Mouse (Mus musculus): ENCODE measurements around the gene Cacna1c.
A peak's percentile ranks its signal among the peaks of the same experiment; 100 is the strongest.

Cacna1c gene

GRCm38 (mm10) chr6:119096481-119096880 lies 99.7 kb downstream of the Cacna1c start:
- DNase-seq (ENCODE audit: low spot score in 2 of 2), result no peak

GRCm38 (mm10) chr6:119095081-119095480 lies 101.1 kb downstream of the Cacna1c start:
- DNase-seq (ENCODE audit: low spot score in 2 of 2), result no peak

- peak in 1 of 2 experiments; percentile 42 for DNase-seq (ENCODE audit: low spot score in 2 of 2)
These were observed 107.0 kb downstream of the Cacna1c start for GRCm38 (mm10) chr6:119089173-119089572.

- no peak for DNase-seq (ENCODE audit: low spot score in 2 of 2)
These were observed 107.8 kb downstream of the Cacna1c start for GRCm38 (mm10) chr6:119088381-119088780.

GRCm38 (mm10) chr6:119087919-119088318 lies 108.3 kb downstream of the Cacna1c start:
- DNase-seq (ENCODE audit: low spot score in 2 of 2), result no peak

GRCm38 (mm10) chr6:119085789-119086188 lies 110.4 kb downstream of the Cacna1c start:
- DNase-seq (ENCODE audit: low spot score in 2 of 2), result no peak

- no peak for DNase-seq (ENCODE audit: low spot score in 2 of 2)
These were observed 111.7 kb downstream of the Cacna1c start for GRCm38 (mm10) chr6:119084532-119084931.

GRCm38 (mm10) chr6:119083559-119083958 lies 112.7 kb downstream of the Cacna1c start:
- DNase-seq (ENCODE audit: low spot score in 2 of 2), result no peak

- no peak for DNase-seq (ENCODE audit: low spot score in 2 of 2)
These were observed 113.6 kb downstream of the Cacna1c start for GRCm38 (mm10) chr6:119082662-119083061.

- DNase-seq (ENCODE audit: low spot score in 2 of 2), result no peak
These were observed 114.6 kb downstream of the Cacna1c start for GRCm38 (mm10) chr6:119081650-119082049.

GRCm38 (mm10) chr6:119079626-119080025 lies 116.6 kb downstream of the Cacna1c start:
- DNase-seq (ENCODE audit: low spot score in 2 of 2), result no peak

GRCm38 (mm10) chr6:119078912-119079311 lies 117.3 kb downstream of the Cacna1c start:
- no peak for DNase-seq (ENCODE audit: low spot score in 2 of 2)

GRCm38 (mm10) chr6:119077231-119077630 lies 119.0 kb downstream of the Cacna1c start:
- DNase-seq (ENCODE audit: low spot score in 2 of 2), result no peak

GRCm38 (mm10) chr6:119073419-119074071 lies 122.7 kb downstream of the Cacna1c start:
- no peak for DNase-seq (ENCODE audit: low spot score in 2 of 2)

GRCm38 (mm10) chr6:119072772-119073171 lies 123.4 kb downstream of the Cacna1c start:
- no peak for DNase-seq (ENCODE audit: low spot score in 2 of 2)

GRCm38 (mm10) chr6:119070771-119071170 lies 125.4 kb downstream of the Cacna1c start:
- DNase-seq (ENCODE audit: low spot score in 2 of 2), result no peak

GRCm38 (mm10) chr6:119070351-119070750 lies 125.9 kb downstream of the Cacna1c start:
- DNase-seq (ENCODE audit: low spot score in 2 of 2), result no peak

- DNase-seq (ENCODE audit: low spot score in 2 of 2), result no peak
These were observed 127.1 kb downstream of the Cacna1c start for GRCm38 (mm10) chr6:119069145-119069544.

- DNase-seq (ENCODE audit: low spot score in 2 of 2), result no peak
These were observed 127.6 kb downstream of the Cacna1c start for GRCm38 (mm10) chr6:119068650-119069049.

- no peak for DNase-seq (ENCODE audit: low spot score in 2 of 2)
These were observed 131.3 kb downstream of the Cacna1c start for GRCm38 (mm10) chr6:119064961-119065360.

- DNase-seq (ENCODE audit: low spot score in 2 of 2), result no peak
These were observed 131.8 kb downstream of the Cacna1c start for GRCm38 (mm10) chr6:119064430-119064829.

- DNase-seq (ENCODE audit: low spot score in 2 of 2), result no peak
These were observed 133.5 kb downstream of the Cacna1c start for GRCm38 (mm10) chr6:119062695-119063094.

- no peak for DNase-seq (ENCODE audit: low spot score in 2 of 2)
These were observed 137.3 kb downstream of the Cacna1c start for GRCm38 (mm10) chr6:119058896-119059295.

- DNase-seq (ENCODE audit: low spot score in 2 of 2), result no peak
These were observed 137.8 kb downstream of the Cacna1c start for GRCm38 (mm10) chr6:119058461-119058860.

All from urinary bladder, postnatal 36 days (tissue).